Mouse (Mus musculus) monocyte, adult 5-6 weeks (primary cell): Measurements from ENCODE around the gene Orc6. TPM values are rescaled to one million over a fixed set of nuclear protein-coding genes. Genes with fewer than 3 reads are reported as not detected.

ENCODE experiments used
- total RNA-seq: library from RNA; stranded (forward); fragments of 200-1000, 200-491, 200-594 nt; gene quantifications from 3 replicates; pipeline ENCODE4 v1.2.3, GENCODE M21; 2017

Orc6 gene
- total RNA-seq, 1 experiment from 2014 or later: 50.3 TPM

Other genes starting within 250 kb of the Orc6 start
- gene Fbxw9, start 239.6 kb upstream of the Orc6 start, total RNA-seq: 2.6 to 3.6 TPM (median 3.0 TPM) in 3 replicates
- not detected in 3 replicates for gene Gm5741, start 231.7 kb upstream of the Orc6 start, total RNA-seq
- gene Dhps, start 227.9 kb upstream of the Orc6 start, total RNA-seq: 35.9 to 75.4 TPM (median 50.0 TPM) in 3 replicates
- 22.4 to 29.9 TPM (median 24.3 TPM) in 3 replicates for gene Wdr83os, start 218.9 kb upstream of the Orc6 start, total RNA-seq
- gene Wdr83, start 218.3 kb upstream of the Orc6 start, total RNA-seq: 8.9 to 13.6 TPM (median 13.4 TPM) in 3 replicates
- gene Man2b1, start 216.4 kb upstream of the Orc6 start, total RNA-seq: 116 to 188 TPM (median 183 TPM) in 3 replicates
- not detected in 3 replicates for gene Zfp791, start 176.5 kb upstream of the Orc6 start, total RNA-seq
- not detected in 3 replicates for gene Cks1brt, start 147.7 kb upstream of the Orc6 start, total RNA-seq
- not detected in 3 replicates for gene Olfr371, start 73.6 kb upstream of the Orc6 start, total RNA-seq
- gene Vps35, start 170 bp downstream of the Orc6 start, total RNA-seq: 111 to 131 TPM (median 112 TPM) in 3 replicates
- gene Mylk3, start 86.7 kb downstream of the Orc6 start, total RNA-seq: 0.10 to 13.1 TPM (median 7.9 TPM) in 3 replicates
- 22.8 to 81.0 TPM (median 62.0 TPM) in 3 replicates for gene 4921524J17Rik, start 133.2 kb downstream of the Orc6 start, total RNA-seq
- gene Gpt2, start 192.9 kb downstream of the Orc6 start, total RNA-seq: 0.29 to 1.3 TPM in 2 of 3 replicates, not detected in the other